Mouse (Mus musculus) limb, embryonic 14.5 days (tissue): ENCODE results near the gene Ppp2r5c. TPM values are rescaled to one million over a fixed set of nuclear protein-coding genes. Genes with fewer than 3 reads are reported as not detected.

Experiments
- ATAC-seq: fragments of 200-750 bp; cut with Nextera tagmentation; 2 replicates; pipeline ENCODE4 v1.8.0; 2017; ENCODE audit warnings: low read depth, moderate number of reproducible peaks, moderate TSS enrichment; ENCODE audit not compliant: low FRiP score
- DNase-seq: peaks from one replicate; pipeline ENCODE4 v3.0.0-alpha.2; 2015; ENCODE audit warnings: low spot score
- H3K27ac ChIP-seq: fragments of 300-500 bp; sonication (generic); replicated peaks from 2 replicates; pipeline ENCODE4 v1.5.1; 2014; ENCODE audit warnings: low read depth, mild to moderate bottlenecking, low read length, moderate library complexity, mixed read lengths
- H3K27me3 ChIP-seq: fragments of 300-500 bp; sonication (generic); 2 replicates; pipeline ENCODE4 v1.6.1; 2014; ENCODE audit warnings: low read length, mixed read lengths; ENCODE audit not compliant: control insufficient read depth, insufficient read depth
- H3K36me3 ChIP-seq: fragments of 300-500 bp; sonication (generic); 2 replicates; pipeline ENCODE4 v1.6.1; 2014; ENCODE audit warnings: mild to moderate bottlenecking, low read length, moderate library complexity, mixed read lengths; ENCODE audit not compliant: control insufficient read depth, insufficient read depth
- H3K4me1 ChIP-seq: fragments of 300-500 bp; sonication (generic); 2 replicates; pipeline ENCODE4 v1.6.1; 2014; ENCODE audit warnings: antibody characterized with exemption, low read length, mixed read lengths; ENCODE audit not compliant: control insufficient read depth, insufficient read depth
- H3K4me2 ChIP-seq: fragments of 300-500 bp; sonication (generic); replicated peaks from 2 replicates; pipeline ENCODE4 v1.6.1; 2014; ENCODE audit warnings: low read depth, mild to moderate bottlenecking, low read length, moderate library complexity; ENCODE audit not compliant: severe bottlenecking
- H3K4me3 ChIP-seq: fragments of 300-500 bp; sonication (generic); replicated peaks from 2 replicates; pipeline ENCODE4 v1.5.1; 2014; ENCODE audit warnings: low read length
- H3K9ac ChIP-seq: fragments of 300-500 bp; sonication (generic); 2 replicates; pipeline ENCODE4 v1.6.1; 2014; ENCODE audit warnings: mild to moderate bottlenecking, low read depth, low read length, moderate library complexity; ENCODE audit not compliant: severe bottlenecking
- H3K9me3 ChIP-seq: fragments of 300-500 bp; sonication (generic); 2 replicates; pipeline ENCODE4 v1.6.1; 2016; ENCODE audit warnings: low read length; ENCODE audit not compliant: control insufficient read depth
- POLR2A ChIP-seq: fragments of 200-500 bp; IDR thresholded peaks from 2 replicates; pipeline ENCODE4 v1.8.0; 2012; ENCODE audit warnings: inconsistent platforms, mild to moderate bottlenecking, moderate library complexity, borderline replicate concordance; ENCODE audit not compliant: insufficient read depth, insufficient read length; ENCODE audit errors: extremely low read depth
- WGBS: fragments of 180-500 bp; shearing (Covaris S2); extraction: QIAGEN DNeasy Blood & Tissue Kit; methylation state at CpG from one replicate; pipeline ENCODE4 v1.1.7; 2014; 5-methylcytosine and 5-hydroxymethylcytosine counted together
- polyA plus RNA-seq, 2 experiments: library from polyadenylated mRNA; depleted of rRNA in 1 of 2; stranded (reverse) in 1 of 2; unstranded in 1 of 2; fragments of >200 nt; fragmentation: Nextera tagmentation in 1 of 2; extraction: Ambion mirVana in 1 of 2; gene quantifications; 2 replicates each; pipeline versions ENCODE4 v1.2.1 to v1.2.3; 2012 to 2014

Ppp2r5c gene
- polyA plus RNA-seq, 2 experiments = 75.2 to 156 TPM

DNA sequence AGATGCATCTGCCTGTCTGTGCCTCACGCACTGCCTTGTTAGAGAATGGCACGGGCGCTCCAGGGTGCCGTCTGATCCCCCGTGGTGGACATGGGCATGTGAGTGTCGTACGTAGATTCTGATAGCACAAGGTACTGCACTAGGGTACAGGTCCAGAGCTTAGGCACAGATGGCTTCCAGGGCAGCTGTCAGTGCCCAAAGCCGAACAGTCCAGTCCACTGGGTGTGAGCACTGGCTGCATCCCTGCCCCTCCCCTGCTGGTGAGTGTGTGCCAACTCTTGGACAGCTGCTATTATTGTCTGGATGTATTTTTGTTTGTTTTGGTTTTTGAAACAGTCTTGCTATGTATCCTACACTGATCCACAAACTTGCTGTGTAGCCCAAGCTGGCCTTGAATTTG is 68.8 kb downstream of the Ppp2r5c start:
- H3K4me2 ChIP-seq = no peak overlapping the region
- ATAC-seq (no peak), DNase-seq (no peak)
- no peak for TF ChIP-seq POLR2A
- H3K4me1 ChIP-seq = peaks cover 8% of the 10 kb centered on the region
- no peaks in the 10 kb centered on the region for H3K27me3 ChIP-seq
- peaks cover 12% of the 10 kb centered on the region for H3K36me3 ChIP-seq
- no peak overlapping the region for H3K27ac ChIP-seq
- WGBS = 92% methylated on average over 8 of the region's 8 CpGs
- H3K9me3 ChIP-seq = no peaks in the 10 kb centered on the region
- no peak overlapping the region for H3K4me3 ChIP-seq
- no peak overlapping the region for H3K9ac ChIP-seq

DNA sequence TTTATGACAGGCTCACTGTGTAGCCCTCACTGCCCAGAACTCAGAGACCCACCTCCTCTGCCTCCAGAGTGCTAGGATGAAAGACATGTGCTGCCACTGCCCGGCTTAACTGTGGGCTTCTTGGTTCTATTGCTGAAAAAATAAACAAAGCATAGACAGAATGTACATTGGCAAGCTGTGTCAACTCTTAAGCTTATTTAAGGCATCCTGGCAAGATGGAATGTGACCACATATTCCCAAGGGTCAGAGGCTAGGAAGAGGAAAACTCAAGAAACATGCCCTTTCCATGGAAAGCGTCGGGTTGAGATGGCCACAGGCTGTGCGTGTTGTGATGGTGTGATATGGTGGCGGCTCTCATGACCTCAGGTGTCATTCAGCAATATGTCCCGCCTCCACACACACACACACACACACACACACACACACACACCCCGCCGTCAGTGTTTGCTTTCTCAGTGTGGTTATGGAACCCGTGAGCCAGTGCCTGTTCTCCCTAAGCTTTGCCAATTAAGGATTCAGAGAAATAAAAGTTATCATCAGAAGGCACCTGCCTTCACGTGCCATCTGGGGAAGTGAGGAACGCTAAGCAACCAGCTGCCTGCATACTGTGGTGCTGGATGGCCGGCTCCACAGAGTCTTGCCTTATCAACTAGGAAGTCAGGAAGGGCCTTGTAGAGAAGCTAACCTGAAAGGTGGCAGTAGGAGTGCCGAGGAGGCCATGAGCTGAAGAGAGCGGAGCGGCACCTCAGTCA is 73.5 kb downstream of the Ppp2r5c start:
- H3K27me3 ChIP-seq = no peaks in the 10 kb centered on the region
- no peak overlapping the region for H3K4me3 ChIP-seq
- DNase-seq (no peak), ATAC-seq (no peak)
- no peak overlapping the region for H3K27ac ChIP-seq
- no peak overlapping the region for H3K4me2 ChIP-seq
- TF ChIP-seq POLR2A = no peak
- H3K4me1 ChIP-seq = peaks cover 2% of the 10 kb centered on the region; the same call in 1 of the 2 replicates
- H3K9me3 ChIP-seq = no peaks in the 10 kb centered on the region
- WGBS = 87% methylated on average over 15 of the region's 15 CpGs
- H3K9ac ChIP-seq = no peak overlapping the region
- peaks cover 37% of the 10 kb centered on the region for H3K36me3 ChIP-seq

- Histone ChIP-seq H3K4me3 (no peak overlapping the region), H3K9me3 (no peaks in the 10 kb centered on the region), H3K27ac (no peak overlapping the region), H3K4me2 (no peak overlapping the region), H3K9ac (no peak overlapping the region), H3K4me1 (peaks cover 2% of the 10 kb centered on the region; the same call in 1 of the 2 replicates), H3K36me3 (peaks cover 46% of the 10 kb centered on the region), H3K27me3 (no peaks in the 10 kb centered on the region)
- ATAC-seq (no peak), DNase-seq (no peak)
- no peak for TF ChIP-seq POLR2A
- 82% methylated on average over 5 of the region's 5 CpGs for WGBS
These were observed 76.6 kb downstream of the Ppp2r5c start for GRCm38 (mm10) chr12:110523526-110523925.

GRCm38 (mm10) chr12:110532711-110533110 is 85.8 kb downstream of the Ppp2r5c start:
- Histone ChIP-seq H3K4me3 (no peak overlapping the region), H3K9me3 (no peaks in the 10 kb centered on the region), H3K4me1 (peaks cover 10% of the 10 kb centered on the region; the same call in 1 of the 2 replicates), H3K27ac (no peak overlapping the region), H3K36me3 (peaks cover 18% of the 10 kb centered on the region), H3K9ac (no peak overlapping the region), H3K27me3 (no peaks in the 10 kb centered on the region), H3K4me2 (no peak overlapping the region)
- no peak for ATAC-seq
- 85% methylated on average over 6 of the region's 6 CpGs for WGBS
- no peak for DNase-seq
- TF ChIP-seq POLR2A = no peak

DNA sequence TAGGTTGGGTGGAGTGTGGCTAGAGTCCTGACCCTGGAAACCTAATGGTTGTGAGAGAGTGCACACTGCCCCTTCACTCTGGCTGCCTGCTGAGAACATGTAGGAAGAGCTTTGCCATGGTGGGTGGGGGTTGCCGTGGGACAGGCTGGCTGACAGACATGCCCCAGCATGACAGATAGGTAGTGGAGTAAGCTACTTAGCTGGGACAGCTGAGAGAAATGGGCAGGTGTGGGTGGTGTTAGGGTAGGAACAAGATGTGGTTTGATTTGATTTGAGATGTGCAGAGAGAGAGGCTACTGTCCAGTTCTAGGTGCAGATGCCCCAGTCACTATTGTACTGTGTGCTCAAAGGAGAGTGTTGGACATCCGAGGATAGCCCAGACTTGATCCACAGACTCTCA is 86.2 kb downstream of the Ppp2r5c start:
- DNase-seq = no peak
- H3K27me3 ChIP-seq = no peaks in the 10 kb centered on the region
- peaks cover 12% of the 10 kb centered on the region; the same call in 1 of the 2 replicates for H3K4me1 ChIP-seq
- H3K27ac ChIP-seq = no peak overlapping the region
- ATAC-seq = no peak
- WGBS = 89% methylated on average over 2 of the region's 2 CpGs
- H3K4me3 ChIP-seq = no peak overlapping the region
- peaks cover 14% of the 10 kb centered on the region for H3K36me3 ChIP-seq
- H3K9me3 ChIP-seq = no peaks in the 10 kb centered on the region
- no peak overlapping the region for H3K4me2 ChIP-seq
- no peak overlapping the region for H3K9ac ChIP-seq
- TF ChIP-seq POLR2A = no peak

GRCm38 (mm10) chr12:110533832-110534231 is 86.9 kb downstream of the Ppp2r5c start:
- no peaks in the 10 kb centered on the region for H3K9me3 ChIP-seq
- H3K36me3 ChIP-seq = peaks cover 10% of the 10 kb centered on the region; the same call in 1 of the 2 replicates
- no peaks in the 10 kb centered on the region for H3K27me3 ChIP-seq
- no peak for DNase-seq
- H3K4me2 ChIP-seq = no peak overlapping the region
- H3K27ac ChIP-seq = no peak overlapping the region
- no peak for TF ChIP-seq POLR2A
- H3K4me1 ChIP-seq = peaks cover 12% of the 10 kb centered on the region; the same call in 1 of the 2 replicates
- H3K4me3 ChIP-seq = no peak overlapping the region
- no peak overlapping the region for H3K9ac ChIP-seq
- 82% methylated on average over 3 of the region's 3 CpGs for WGBS
- no peak for ATAC-seq
